Mouse (Mus musculus) intestine, embryonic 16.5 days (tissue): ENCODE data around the gene Actb. TPM values are rescaled to one million over a fixed set of nuclear protein-coding genes. Genes with fewer than 3 reads are reported as not detected.

Source experiments
- ATAC-seq: fragments of 200-750 bp; cut with Nextera tagmentation; 2 replicates; pipeline ENCODE4 v1.8.0; 2017; ENCODE audit warnings: moderate TSS enrichment, moderate library complexity
- H3K27ac ChIP-seq: fragments of 300-500 bp; sonication (generic); 2 replicates; pipeline ENCODE4 v1.5.1; 2014; ENCODE audit warnings: mild to moderate bottlenecking, low read length
- H3K27me3 ChIP-seq: fragments of 300-500 bp; sonication (generic); replicated peaks from 2 replicates; pipeline ENCODE4 v1.6.1; 2014; ENCODE audit warnings: low read length, control low read depth, mixed read lengths; ENCODE audit not compliant: control insufficient read depth, insufficient read depth
- H3K36me3 ChIP-seq: fragments of 300-500 bp; sonication (generic); 2 replicates; pipeline ENCODE4 v1.6.1; 2014; ENCODE audit warnings: low read length, control low read depth; ENCODE audit not compliant: control insufficient read depth, insufficient read depth
- H3K4me1 ChIP-seq: fragments of 300-500 bp; sonication (generic); 2 replicates; pipeline ENCODE4 v1.6.1; 2014; ENCODE audit warnings: low read length, control low read depth, mixed read lengths; ENCODE audit not compliant: control insufficient read depth, insufficient read depth
- H3K4me2 ChIP-seq: fragments of 300-500 bp; sonication (generic); 2 replicates; pipeline ENCODE4 v1.6.1; 2014; ENCODE audit warnings: low read depth, low read length, control low read depth
- H3K4me3 ChIP-seq: fragments of 300-500 bp; sonication (generic); 2 replicates; pipeline ENCODE4 v1.5.1; 2014; ENCODE audit warnings: mild to moderate bottlenecking, low read length
- H3K9ac ChIP-seq: fragments of 300-500 bp; sonication (generic); 2 replicates; pipeline ENCODE4 v1.6.1; 2014; ENCODE audit warnings: low read depth, low read length
- H3K9me3 ChIP-seq: fragments of 300-500 bp; sonication (generic); 2 replicates; pipeline ENCODE4 v1.6.1; 2016; ENCODE audit warnings: low read length, control low read depth; ENCODE audit not compliant: control insufficient read depth
- WGBS: fragments of 180-500 bp; shearing (Covaris S2); extraction: QIAGEN DNeasy Blood & Tissue Kit; methylation state at CpG from one replicate; pipeline ENCODE4 v1.1.7; 2014; 5-methylcytosine and 5-hydroxymethylcytosine counted together
- polyA plus RNA-seq: library from polyadenylated mRNA; unstranded; fragments of >200 nt; fragmentation: Nextera tagmentation; extraction: Ambion mirVana; gene quantifications from 2 replicates; pipeline ENCODE4 v1.2.1, GENCODE M21; 2015

The Actb gene
- polyA plus RNA-seq, 1 experiment from 2014 or later = 14,111 TPM

DNA sequence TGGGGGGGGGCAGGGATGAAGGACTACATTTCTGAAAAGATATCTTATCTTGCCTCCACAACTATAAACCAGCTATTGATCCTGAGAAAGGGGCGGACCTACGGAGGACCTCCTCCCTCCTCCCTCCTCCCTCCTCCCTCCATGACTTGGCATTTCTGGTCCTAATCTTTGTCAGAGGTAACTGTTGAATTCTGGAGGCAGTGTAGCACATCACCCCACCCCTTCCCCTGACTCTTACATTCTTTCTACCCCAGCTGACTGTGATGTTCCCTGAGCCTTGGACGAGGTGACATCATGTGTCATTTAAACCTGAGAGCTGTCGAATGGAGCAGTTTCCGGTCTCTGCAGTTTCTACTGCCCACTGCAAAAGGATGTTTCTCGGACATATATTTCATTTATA lies 53.0 kb downstream of the Actb start:
- H3K9me3 ChIP-seq = 0 out of 2 replicates have a peak, but pooled peaks cover 5% of the 10 kb centered on the region
- no peaks in the 10 kb centered on the region for H3K36me3 ChIP-seq
- H3K4me1 ChIP-seq = no peaks in the 10 kb centered on the region
- no peak overlapping the region for H3K9ac ChIP-seq
- H3K4me3 ChIP-seq = no peak overlapping the region
- no peaks in the 10 kb centered on the region for H3K27me3 ChIP-seq
- H3K4me2 ChIP-seq = no peak overlapping the region
- no peak overlapping the region for H3K27ac ChIP-seq
- no peak for ATAC-seq
- WGBS = 72% methylated on average over 6 of the region's 6 CpGs

Other genes with a start within 250 kb of the Actb start
- 5.8 and 6.9 TPM in 2 replicates for gene Slc29a4, start 214.2 kb downstream of the Actb start, polyA plus RNA-seq
- 10.5 and 13.2 TPM in 2 replicates for gene Tnrc18, start 89.1 kb downstream of the Actb start, polyA plus RNA-seq
- gene Fbxl18, start 11.3 kb downstream of the Actb start, polyA plus RNA-seq = 7.7 and 10.3 TPM in 2 replicates
- 120 and 129 TPM in 2 replicates for gene Fscn1, start 53.6 kb upstream of the Actb start, polyA plus RNA-seq
- gene Rnf216, start 206.2 kb upstream of the Actb start, polyA plus RNA-seq = 26.5 and 28.4 TPM in 2 replicates
- not detected in 2 replicates for gene Olfr718-ps1, start 240.8 kb upstream of the Actb start, polyA plus RNA-seq